Mouse (Mus musculus) intestine, embryonic 14.5 days (tissue): ENCODE measurements around the gene Muc4. TPM values are rescaled to one million over a fixed set of nuclear protein-coding genes. Genes with fewer than 3 reads are reported as not detected.

ENCODE experiments used
- ATAC-seq: fragments of 200-750 bp; cut with Nextera tagmentation; replicated peaks from 2 replicates; pipeline ENCODE4 v1.8.0; 2017; ENCODE audit warnings: low read depth, moderate number of reproducible peaks, moderate TSS enrichment, moderate library complexity; ENCODE audit not compliant: low FRiP score, low TSS enrichment
- DNase-seq: peaks from one replicate; pipeline ENCODE4 v3.0.0-alpha.2; 2018; ENCODE audit warnings: low spot score
- H3K27ac ChIP-seq: fragments of 300-500 bp; sonication (generic); 2 replicates; pipeline ENCODE4 v1.5.1; 2014; ENCODE audit warnings: low read depth, mild to moderate bottlenecking, control low read depth
- H3K27me3 ChIP-seq: fragments of 300-500 bp; sonication (generic); replicated peaks from 2 replicates; pipeline ENCODE4 v1.6.1; 2014; ENCODE audit warnings: low read length, control low read depth; ENCODE audit not compliant: control insufficient read depth, insufficient read depth
- H3K36me3 ChIP-seq: fragments of 300-500 bp; sonication (generic); 2 replicates; pipeline ENCODE4 v1.6.1; 2014; ENCODE audit warnings: low read length, control low read depth; ENCODE audit not compliant: control insufficient read depth, insufficient read depth
- H3K4me1 ChIP-seq: fragments of 300-500 bp; sonication (generic); replicated peaks from 2 replicates; pipeline ENCODE4 v1.6.1; 2014; ENCODE audit warnings: low read length, control low read depth, mixed read lengths; ENCODE audit not compliant: control insufficient read depth, insufficient read depth
- H3K4me2 ChIP-seq: fragments of 300-500 bp; sonication (generic); 2 replicates; pipeline ENCODE4 v1.6.1; 2014; ENCODE audit warnings: low read length
- H3K4me3 ChIP-seq: fragments of 300-500 bp; sonication (generic); 2 replicates; pipeline ENCODE4 v1.5.1; 2014; ENCODE audit warnings: low read depth, low read length, control low read depth, mixed read lengths
- H3K9ac ChIP-seq: fragments of 300-500 bp; sonication (generic); 2 replicates; pipeline ENCODE4 v1.6.1; 2014; ENCODE audit warnings: mild to moderate bottlenecking, low read length
- H3K9me3 ChIP-seq: fragments of 300-500 bp; sonication (generic); 2 replicates; pipeline ENCODE4 v1.6.1; 2016; ENCODE audit warnings: low read length, control low read depth; ENCODE audit not compliant: control insufficient read depth
- WGBS: fragments of 180-500 bp; shearing (Covaris S2); extraction: QIAGEN DNeasy Blood & Tissue Kit; methylation state at CpG from one replicate; pipeline ENCODE4 v1.1.7; 2014; 5-methylcytosine and 5-hydroxymethylcytosine counted together
- polyA plus RNA-seq: library from polyadenylated mRNA; unstranded; fragments of >200 nt; fragmentation: Nextera tagmentation; extraction: Ambion mirVana; gene quantifications from 2 replicates; pipeline ENCODE4 v1.2.1, GENCODE M21; 2014

Muc4 gene
- polyA plus RNA-seq, 1 experiment from 2014 or later, result 3.5 TPM

DNA sequence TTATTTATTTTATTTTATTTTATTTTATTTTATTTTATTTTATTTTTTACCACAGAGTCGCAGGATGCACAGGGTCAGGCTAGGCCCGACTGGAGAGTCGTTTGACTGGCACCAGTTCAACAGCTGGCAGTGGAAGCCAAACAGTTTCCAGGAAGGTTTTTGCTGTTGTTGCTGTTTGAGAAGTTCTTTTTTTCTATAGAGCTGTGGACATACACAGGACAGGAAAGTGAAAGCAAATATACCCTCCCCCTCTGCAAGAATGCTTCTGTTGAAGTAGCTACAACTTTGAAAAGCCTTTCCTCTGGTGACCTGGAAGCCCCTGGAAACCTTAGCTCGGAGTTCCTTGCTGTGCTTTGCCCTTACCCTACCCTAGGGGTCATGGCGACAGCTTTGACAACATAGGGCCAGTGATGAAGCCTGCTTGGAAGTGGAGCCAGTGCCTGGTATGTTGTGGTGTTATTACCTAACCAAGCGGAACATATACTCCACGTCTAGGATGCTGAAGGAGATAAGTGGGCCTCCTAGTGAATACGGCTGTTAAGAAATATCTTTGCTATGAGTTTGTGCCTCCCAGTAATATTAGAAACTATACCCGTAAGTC is 32.3 kb upstream of the Muc4 start:
- H3K4me1 ChIP-seq, result peaks cover 18% of the 10 kb centered on the region
- no peaks in the 10 kb centered on the region for H3K36me3 ChIP-seq
- H3K4me2 ChIP-seq, result no peak overlapping the region
- DNase-seq (no peak), ATAC-seq (no peak)
- H3K4me3 ChIP-seq, result no peak overlapping the region
- H3K27ac ChIP-seq, result no peak overlapping the region
- no peaks in the 10 kb centered on the region for H3K27me3 ChIP-seq
- H3K9ac ChIP-seq, result no peak overlapping the region
- H3K9me3 ChIP-seq, result 0 out of 2 replicates have a peak, but pooled peaks cover 4% of the 10 kb centered on the region
- WGBS, result 70% methylated on average over 9 of the region's 9 CpGs

- ATAC-seq (no peak), DNase-seq (no peak)
- H3K4me1 ChIP-seq, result peaks cover 17% of the 10 kb centered on the region
- WGBS, result 96% methylated on average over 3 of the region's 3 CpGs
- H3K9ac ChIP-seq, result no peak overlapping the region
- 0 out of 2 replicates have a peak, but pooled peaks cover 4% of the 10 kb centered on the region for H3K9me3 ChIP-seq
- H3K27me3 ChIP-seq, result no peaks in the 10 kb centered on the region
- H3K4me2 ChIP-seq, result no peak overlapping the region
- no peaks in the 10 kb centered on the region for H3K36me3 ChIP-seq
- no peak overlapping the region for H3K27ac ChIP-seq
- H3K4me3 ChIP-seq, result no peak overlapping the region
Measured at GRCm38 (mm10) chr16:32705606-32706005, 30.1 kb upstream of the Muc4 start.

DNA sequence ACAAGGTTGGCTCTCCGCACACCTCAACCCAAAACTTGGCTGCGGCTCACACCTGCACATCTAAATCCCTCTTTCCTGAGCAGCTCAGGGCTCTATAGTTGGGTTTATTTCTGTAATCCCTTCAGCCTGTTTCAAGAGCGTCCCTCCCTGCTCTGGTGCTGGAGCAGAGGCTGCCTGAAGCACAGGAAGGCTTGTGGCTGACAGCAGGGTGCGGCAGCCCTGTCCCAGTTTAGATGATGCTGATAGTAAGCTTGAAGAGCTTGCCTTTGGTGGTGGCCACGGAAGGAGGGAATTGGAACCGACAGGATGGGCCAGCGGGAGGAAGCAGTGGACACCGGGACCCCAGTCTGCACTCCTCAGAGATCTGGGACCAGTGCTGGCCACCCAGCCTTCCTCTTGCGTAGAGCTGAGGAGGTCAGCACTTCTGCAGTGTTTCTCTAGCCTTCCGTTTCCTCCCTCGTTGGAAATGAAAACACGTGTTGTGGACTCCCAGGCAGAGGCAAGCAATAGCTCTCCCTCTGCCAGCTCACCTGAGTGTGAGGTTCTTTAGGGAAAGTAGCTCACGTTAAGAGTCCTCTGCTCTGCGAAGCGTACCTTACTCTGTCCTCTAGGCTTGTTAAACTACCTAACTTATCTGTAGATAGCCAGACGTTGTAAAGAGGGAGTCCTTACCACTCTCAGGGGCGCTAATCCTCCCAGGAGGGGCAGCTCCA is 28.4 kb upstream of the Muc4 start:
- peaks cover 17% of the 10 kb centered on the region for H3K4me1 ChIP-seq
- H3K27ac ChIP-seq, result peak overlapping the region; percentile 67
- no peak for DNase-seq
- H3K9ac ChIP-seq, result no peak overlapping the region
- H3K36me3 ChIP-seq, result no peaks in the 10 kb centered on the region
- H3K4me3 ChIP-seq, result no peak overlapping the region
- H3K27me3 ChIP-seq, result no peaks in the 10 kb centered on the region
- H3K9me3 ChIP-seq, result 0 out of 2 replicates have a peak, but pooled peaks cover 4% of the 10 kb centered on the region
- 51% methylated on average over 17 of the region's 17 CpGs for WGBS
- no peak for ATAC-seq
- H3K4me2 ChIP-seq, result no peak overlapping the region

DNA sequence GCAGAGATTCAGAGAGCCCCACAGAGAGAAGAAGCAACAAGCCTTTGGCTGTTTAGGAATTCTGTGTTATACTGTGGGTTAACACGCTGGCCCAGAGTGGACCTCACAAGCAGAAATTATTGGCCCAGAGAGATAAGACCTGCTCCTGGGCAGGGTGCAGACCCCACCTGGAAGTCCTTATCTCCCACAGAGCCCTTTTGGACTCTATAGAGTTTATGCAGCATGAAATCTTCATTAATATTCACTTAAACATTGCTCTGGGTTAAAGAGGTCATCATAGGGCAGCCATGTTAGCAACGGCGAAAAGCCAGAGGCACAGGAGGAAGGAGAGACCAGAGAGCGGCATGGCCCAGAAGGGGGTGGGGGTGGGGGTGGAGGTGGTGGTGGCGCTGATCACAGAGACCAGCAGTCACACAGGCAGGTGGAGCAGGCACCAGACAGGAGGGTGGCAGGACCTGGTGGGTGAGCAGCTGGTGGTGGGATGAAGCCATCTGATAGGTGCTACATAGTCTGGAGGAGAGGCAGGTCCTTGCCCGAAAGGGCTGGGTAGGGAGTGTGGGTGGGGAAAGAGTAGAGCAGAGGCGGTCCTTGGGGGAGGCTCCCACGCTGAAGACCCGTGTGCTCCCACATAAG is 27.7 kb upstream of the Muc4 start:
- peak overlapping the region; percentile 40 for H3K4me2 ChIP-seq

DNA sequence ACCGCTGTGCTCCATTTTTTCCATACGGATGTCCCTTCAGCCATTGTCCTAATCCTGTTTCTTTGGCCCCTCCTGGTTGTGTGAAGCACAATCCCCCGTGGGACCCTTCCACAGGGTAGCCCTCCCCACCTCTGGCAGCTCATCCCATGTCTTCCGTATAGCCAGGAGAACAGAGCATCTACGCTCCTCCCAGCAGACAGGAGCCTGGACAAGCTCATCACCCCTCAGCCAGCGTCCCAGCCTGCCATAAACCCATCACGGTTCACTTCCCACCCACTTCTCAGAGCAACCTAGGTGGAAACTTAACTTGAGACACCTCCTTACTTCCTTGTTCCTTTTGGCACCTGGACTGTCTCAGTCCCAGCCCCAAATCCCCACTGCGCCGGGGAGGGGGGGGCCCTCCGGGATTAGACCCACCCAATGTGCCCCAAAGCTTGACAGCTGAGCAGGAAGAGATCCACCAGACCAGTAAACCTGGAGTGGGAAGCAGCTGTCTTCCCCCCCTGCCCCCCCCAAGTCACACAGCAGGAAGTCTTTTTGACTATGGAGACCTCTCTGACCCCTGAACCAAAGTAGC is 27.1 kb upstream of the Muc4 start:
- peaks cover 17% of the 10 kb centered on the region for H3K4me1 ChIP-seq
- no peak overlapping the region for H3K4me3 ChIP-seq
- no peaks in the 10 kb centered on the region for H3K27me3 ChIP-seq
- ATAC-seq, result peak; percentile 67
- peak; percentile 64 for DNase-seq
- H3K27ac ChIP-seq, result peak overlapping the region; percentile 67
- peak overlapping the region; percentile 40 for H3K4me2 ChIP-seq
- WGBS, result 32% methylated on average over 9 of the region's 10 CpGs
- H3K9ac ChIP-seq, result no peak overlapping the region
- 0 out of 2 replicates have a peak, but pooled peaks cover 4% of the 10 kb centered on the region for H3K9me3 ChIP-seq
- H3K36me3 ChIP-seq, result no peaks in the 10 kb centered on the region

More for the DNA sequence above, 27.7 kb upstream of the Muc4 start:
- H3K27me3 ChIP-seq, result no peaks in the 10 kb centered on the region
- DNase-seq (peak; percentile 57), ATAC-seq (peak; percentile 80)
- H3K9me3 ChIP-seq, result 0 out of 2 replicates have a peak, but pooled peaks cover 4% of the 10 kb centered on the region
- H3K36me3 ChIP-seq, result no peaks in the 10 kb centered on the region
- no peak overlapping the region for H3K4me3 ChIP-seq
- H3K9ac ChIP-seq, result no peak overlapping the region
- WGBS, result 30% methylated on average over 9 of the region's 9 CpGs
- peaks cover 17% of the 10 kb centered on the region for H3K4me1 ChIP-seq
- peak overlapping the region; percentile 67 for H3K27ac ChIP-seq

DNA sequence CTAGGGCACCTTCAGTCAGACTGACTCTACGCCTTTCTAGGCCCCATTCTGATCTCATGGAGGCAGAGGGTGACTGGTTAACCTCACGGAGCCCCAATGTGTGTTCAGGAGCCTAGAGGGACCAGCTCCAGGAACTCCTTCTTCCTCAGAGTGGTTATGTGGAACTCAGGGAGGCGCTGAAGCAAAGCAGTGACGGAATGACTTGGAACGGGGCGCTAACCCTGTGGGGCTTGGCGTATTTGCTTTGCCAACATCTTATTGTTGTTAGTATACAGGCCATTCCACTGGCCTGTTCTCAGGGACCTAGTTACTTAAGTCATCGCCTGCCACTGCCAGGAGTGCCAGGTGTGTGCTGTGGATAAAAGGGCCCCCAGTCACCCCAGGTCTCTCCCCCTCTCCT is 26.6 kb upstream of the Muc4 start:
- H3K36me3 ChIP-seq, result no peaks in the 10 kb centered on the region
- peak overlapping the region; percentile 67; the same call in 1 of the 2 replicates for H3K27ac ChIP-seq
- no peak for ATAC-seq
- peaks cover 17% of the 10 kb centered on the region for H3K4me1 ChIP-seq
- no peak overlapping the region for H3K4me3 ChIP-seq
- H3K9ac ChIP-seq, result no peak overlapping the region
- 86% methylated on average over 8 of the region's 8 CpGs for WGBS
- DNase-seq, result no peak
- no peak overlapping the region for H3K4me2 ChIP-seq
- H3K27me3 ChIP-seq, result no peaks in the 10 kb centered on the region
- H3K9me3 ChIP-seq, result 0 out of 2 replicates have a peak, but pooled peaks cover 4% of the 10 kb centered on the region

GRCm38 (mm10) chr16:32710426-32711070 is 25.1 kb upstream of the Muc4 start:
- H3K27me3 ChIP-seq, result no peaks in the 10 kb centered on the region

GRCm38 (mm10) chr16:32712202-32712601 is 23.5 kb upstream of the Muc4 start:
- Histone ChIP-seq H3K27me3 (no peaks in the 10 kb centered on the region), H3K4me1 (peaks cover 15% of the 10 kb centered on the region), H3K9me3 (no peaks in the 10 kb centered on the region), H3K9ac (no peak overlapping the region), H3K27ac (no peak overlapping the region), H3K4me2 (no peak overlapping the region), H3K4me3 (no peak overlapping the region), H3K36me3 (no peaks in the 10 kb centered on the region)
- WGBS, result 87% methylated on average over 11 of the region's 11 CpGs
- ATAC-seq, result no peak
- DNase-seq, result no peak

More at GRCm38 (mm10) chr16:32710426-32711070, 25.1 kb upstream of the Muc4 start:
- 67% methylated on average over 14 of the region's 14 CpGs for WGBS
- ATAC-seq (no peak), DNase-seq (no peak)
- Histone ChIP-seq H3K36me3 (no peaks in the 10 kb centered on the region), H3K4me3 (no peak overlapping the region), H3K4me2 (no peak overlapping the region), H3K9ac (no peak overlapping the region), H3K9me3 (0 out of 2 replicates have a peak, but pooled peaks cover 3% of the 10 kb centered on the region), H3K27ac (no peak overlapping the region), H3K4me1 (peaks cover 17% of the 10 kb centered on the region)
